Mouse (Mus musculus): ENCODE measurements around the gene Map6.
A peak's percentile ranks its signal among the peaks of the same experiment; 100 is the strongest.

Gene Map6

GRCm38 (mm10) chr7:99317475-99317874 is 50.2 kb downstream of the Map6 start:
- DNase-seq = no peak

GRCm38 (mm10) chr7:99320524-99320923 is 53.3 kb downstream of the Map6 start:
- peak; percentile 38 for DNase-seq

- no peak for DNase-seq
Measured at GRCm38 (mm10) chr7:99322691-99323320, 55.6 kb downstream of the Map6 start.

GRCm38 (mm10) chr7:99323321-99323700 is 56.1 kb downstream of the Map6 start:
- DNase-seq = no peak

GRCm38 (mm10) chr7:99324810-99325209 is 57.6 kb downstream of the Map6 start:
- no peak for DNase-seq

- DNase-seq = no peak
Measured at GRCm38 (mm10) chr7:99326128-99326527, 58.9 kb downstream of the Map6 start.

GRCm38 (mm10) chr7:99328847-99329246 is 61.6 kb downstream of the Map6 start:
- DNase-seq = peak; percentile 57

GRCm38 (mm10) chr7:99330012-99330411 is 62.8 kb downstream of the Map6 start:
- DNase-seq = no peak

GRCm38 (mm10) chr7:99332774-99333480 is 65.7 kb downstream of the Map6 start:
- DNase-seq = peak; percentile 80

- DNase-seq = no peak
Measured at GRCm38 (mm10) chr7:99340736-99341135, 73.5 kb downstream of the Map6 start.

- DNase-seq = no peak
Measured at GRCm38 (mm10) chr7:99343577-99343976, 76.3 kb downstream of the Map6 start.

GRCm38 (mm10) chr7:99347268-99347667 is 80.0 kb downstream of the Map6 start:
- DNase-seq = no peak

- no peak for DNase-seq
Measured at GRCm38 (mm10) chr7:99348883-99349282, 81.6 kb downstream of the Map6 start.

- DNase-seq = no peak
Measured at GRCm38 (mm10) chr7:99349782-99350720, 82.8 kb downstream of the Map6 start.

- DNase-seq = peak; percentile 65
Measured at GRCm38 (mm10) chr7:99351104-99351801, 84.0 kb downstream of the Map6 start.

GRCm38 (mm10) chr7:99351802-99352517 is 84.7 kb downstream of the Map6 start:
- DNase-seq = peak; percentile 80

- peak; percentile 84 for DNase-seq
Measured at GRCm38 (mm10) chr7:99352526-99353400, 85.5 kb downstream of the Map6 start, which contains the start of gene Serpinh1. Gene Serpinh1, minus strand, starts transcription at chr7:99353239.

- DNase-seq = peak; percentile 75
Measured at GRCm38 (mm10) chr7:99355731-99356131, 88.5 kb downstream of the Map6 start.

GRCm38 (mm10) chr7:99356244-99356930 is 89.1 kb downstream of the Map6 start:
- no peak for DNase-seq

- peak; percentile 50 for DNase-seq
Measured at GRCm38 (mm10) chr7:99357201-99357600, 90.0 kb downstream of the Map6 start.
